Mouse (Mus musculus): ENCODE measurements around the gene Olfr1392.

GRCm38 (mm10) chr11:49253035-49253434 is 32.0 kb upstream of the Olfr1392 start:
- no peak for TF ChIP-seq CTCF (IDR thresholded peaks at IDR 0.05; ENCODE audit: insufficient read depth, low read length)
- no peak for TF ChIP-seq POLR2A (IDR thresholded peaks at IDR 0.05; ENCODE audit: borderline replicate concordance, extremely low read depth, low read depth, low read length)
